In the genomic region with DNA sequence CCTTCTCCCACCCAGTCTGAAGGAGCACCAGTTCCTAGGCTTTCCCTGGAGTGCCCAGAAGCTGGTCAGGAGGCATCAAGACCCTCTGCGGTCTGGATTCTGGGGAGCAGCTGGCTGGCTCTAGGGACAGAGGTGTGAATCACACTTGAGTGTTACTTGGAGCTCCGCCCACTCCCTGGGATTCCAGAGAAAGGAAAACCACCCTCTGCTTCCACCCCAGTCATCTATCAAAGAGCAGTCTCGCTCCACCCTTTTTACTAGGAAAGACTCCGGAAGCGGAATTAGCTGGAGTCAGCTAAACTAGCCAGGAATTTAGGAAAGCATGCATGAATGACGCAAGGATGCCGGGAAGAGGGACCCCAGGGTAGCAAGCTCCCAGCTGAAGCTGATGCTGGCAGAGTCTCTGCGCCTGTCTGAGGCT, we compare ENCODE assay signal across 8 mouse cellular contexts. TPM values are rescaled to one million over a fixed set of nuclear protein-coding genes. Genes with fewer than 3 reads are reported as not detected.
A peak's percentile ranks its signal among the peaks of the same experiment; 100 is the strongest.
DNase-seq lines count a peak whose midpoint lies in the region; ATAC-seq and TF ChIP-seq lines count a peak whose summit lies in the region.

No protein-coding gene starts in this region.

- H3K4me1 ChIP-seq in kidney, postnatal 0 days (replicated peaks; ENCODE audit: insufficient read depth, low read length) = no peaks in the 10 kb centered on the region
- no peaks in the 10 kb centered on the region for H3K4me1 ChIP-seq in midbrain, embryonic 14.5 days (ENCODE audit: control insufficient read depth, insufficient read depth, low read length)
- H3K4me1 ChIP-seq in cerebellum, adult 2 months (ENCODE audit: control insufficient read depth, insufficient read depth, low read length) = no peaks in the 10 kb centered on the region

- WGBS in kidney, postnatal 0 days = 3% methylated on average over 8 of the region's 8 CpGs
- 30% methylated on average over 8 of the region's 8 CpGs for WGBS in midbrain, embryonic 14.5 days
- 25% methylated on average over 8 of the region's 8 CpGs for WGBS in cerebellum, adult 2 months

- peak overlapping the region; percentile 25 for H3K4me2 ChIP-seq in kidney, postnatal 0 days (ENCODE audit: low read length)
- no peak overlapping the region for H3K4me2 ChIP-seq in midbrain, embryonic 14.5 days (ENCODE audit: low read length)

- no peak overlapping the region for H3K9ac ChIP-seq in kidney, postnatal 0 days (ENCODE audit: low read depth, low read length)
- H3K9ac ChIP-seq in midbrain, embryonic 14.5 days (replicated peaks; ENCODE audit: low read length) = no peak overlapping the region

- peak; percentile 40; the same call in 1 of the 2 replicates for ATAC-seq in kidney, postnatal 0 days (replicated peaks; ENCODE audit: low FRiP score, low read depth)
- ATAC-seq in midbrain, embryonic 14.5 days (ENCODE audit: low FRiP score, low TSS enrichment) = no peak

- H3K9me3 ChIP-seq in kidney, postnatal 0 days (replicated peaks; ENCODE audit: low read length) = no peaks in the 10 kb centered on the region
- no peaks in the 10 kb centered on the region for H3K9me3 ChIP-seq in midbrain, embryonic 14.5 days (ENCODE audit: control insufficient read depth, low read length)

- H3K36me3 ChIP-seq in kidney, postnatal 0 days (ENCODE audit: insufficient read depth, low read length) = no peaks in the 10 kb centered on the region
- H3K36me3 ChIP-seq in midbrain, embryonic 14.5 days (ENCODE audit: control insufficient read depth, insufficient read depth, low read length) = no peaks in the 10 kb centered on the region

- no peak for TF ChIP-seq CTCF in kidney, postnatal 0 days (IDR thresholded peaks at IDR 0.05; ENCODE audit: low read depth)
- TF ChIP-seq CTCF in cerebellum, adult 2 months (IDR thresholded peaks at IDR 0.05; ENCODE audit: borderline replicate concordance, insufficient read depth, low read depth, low read length) = no peak

- no peak overlapping the region for H3K4me3 ChIP-seq in kidney, postnatal 0 days (replicated peaks; ENCODE audit: low read depth, low read length)
- no peak overlapping the region for H3K4me3 ChIP-seq in midbrain, embryonic 14.5 days (replicated peaks; ENCODE audit: low read depth, low read length)
- H3K4me3 ChIP-seq in cerebellum, adult 2 months (replicated peaks; ENCODE audit: insufficient read depth, low read depth, low read length) = no peak overlapping the region

- TF ChIP-seq POLR2A in cerebellum, adult 2 months (IDR thresholded peaks at IDR 0.05; ENCODE audit: borderline replicate concordance, insufficient read depth, low read length) = no peak

- DNase-seq in 3134 (ENCODE audit: extremely low read depth, insufficient read length, low spot score) = peak; percentile 79
- DNase-seq in R1 (ENCODE audit: low read depth, low spot score) = peak; percentile 94
- peak; percentile 60 for DNase-seq in heart, adult 8-10 months (ENCODE audit: low spot score)
- DNase-seq in kidney, postnatal 0 days (ENCODE audit: low spot score) = peak; percentile 94
- peak; percentile 13 for DNase-seq in midbrain, embryonic 14.5 days
- DNase-seq in cerebellum, adult 2 months = no peak
- DNase-seq in layer of hippocampus, postnatal 14 days (ENCODE audit: low spot score in 2 of 2) = no peak
- DNase-seq in ovary, postnatal 36 days (ENCODE audit: low spot score) = no peak

- no peak overlapping the region for H3K27ac ChIP-seq in kidney, postnatal 0 days
- H3K27ac ChIP-seq in midbrain, embryonic 14.5 days (replicated peaks; ENCODE audit: low read depth, low read length) = no peak overlapping the region
- no peak overlapping the region for H3K27ac ChIP-seq in cerebellum, adult 2 months (ENCODE audit: insufficient read depth, low read length)

- no peaks in the 10 kb centered on the region for H3K27me3 ChIP-seq in kidney, postnatal 0 days (ENCODE audit: insufficient read depth, low read length)
- no peaks in the 10 kb centered on the region for H3K27me3 ChIP-seq in midbrain, embryonic 14.5 days (ENCODE audit: control insufficient read depth, insufficient read depth, low read length)
- H3K27me3 ChIP-seq in cerebellum, adult 2 months (ENCODE audit: control insufficient read depth, insufficient read depth, low read length) = no peaks in the 10 kb centered on the region

RNA-seq across cellular contexts. Expression of gene Loxl4, which starts 18.9 kb away (rescaled TPM):
- total RNA-seq in heart, adult 8-10 months (2022) = 1 to 10 TPM in 1 of 4 experiments, under 1 TPM in 3; 0.60 to 1.1 (median 0.81) TPM
- 1.2 and 1.5 TPM in 2 replicates for polyA plus RNA-seq in kidney, postnatal 0 days (2015; fragmentation: Nextera tagmentation; extraction: Ambion mirVana)
- polyA plus RNA-seq in midbrain, embryonic 14.5 days (2014; fragmentation: Nextera tagmentation; extraction: Ambion mirVana) = 0.18 and 0.20 TPM in 2 replicates
- 0.11 and 0.23 TPM in 2 replicates for polyA plus RNA-seq in cerebellum, adult 2 months (2012; rRNA removed)
- under 1 TPM in 1 of 2 experiments, not detected in 1; 0.32 TPM for total RNA-seq in layer of hippocampus, postnatal 14 days (2021)

Comparison
In these comparisons a context has a peak if more than half of its experiments do, and no peak if none do; other contexts are left out.
1. DNase-seq: peak in 3134 (single experiment), R1 (single experiment), heart, adult 8-10 months (single experiment), kidney, postnatal 0 days (single experiment) and midbrain, embryonic 14.5 days (single experiment); none in cerebellum, adult 2 months (0 of 2), layer of hippocampus, postnatal 14 days (0 of 2) and ovary, postnatal 36 days (single experiment).